Mouse (Mus musculus): Measurements from ENCODE around the gene Traf1.

Traf1 gene

GRCm38 (mm10) chr2:34951469-34951868, 10.1 kb downstream of the Traf1 start:
- in situ Hi-C loops (cut with MboI; ENCODE audit: unreplicated experiment in 2 of 2): loop anchor here in 1 of 2 experiments (25.0 kb wide), 1 partner anchor 89 kb away; the partner anchor contains the start of genes Cutal and Psmd5

- in situ Hi-C loops (cut with MboI; ENCODE audit: unreplicated experiment in 2 of 2): no loop called here
These were observed 12.9 kb downstream of the Traf1 start for GRCm38 (mm10) chr2:34948622-34949021.

- in situ Hi-C loops (cut with MboI; ENCODE audit: unreplicated experiment in 2 of 2): no loop called here
These were observed 15.5 kb downstream of the Traf1 start for GRCm38 (mm10) chr2:34946046-34946445.

GRCm38 (mm10) chr2:34945580-34945979, 16.0 kb downstream of the Traf1 start:
- in situ Hi-C loops (cut with MboI; ENCODE audit: unreplicated experiment in 2 of 2): no loop called here

GRCm38 (mm10) chr2:34944761-34945160, 16.8 kb downstream of the Traf1 start:
- in situ Hi-C loops (cut with MboI; ENCODE audit: unreplicated experiment in 2 of 2): no loop called here

- in situ Hi-C loops (cut with MboI; ENCODE audit: unreplicated experiment in 2 of 2): no loop called here
These were observed 17.9 kb downstream of the Traf1 start for GRCm38 (mm10) chr2:34943556-34944120.

GRCm38 (mm10) chr2:34941061-34941675, 20.4 kb downstream of the Traf1 start:
- in situ Hi-C loops (cut with MboI; ENCODE audit: unreplicated experiment in 2 of 2): no loop called here

GRCm38 (mm10) chr2:34940246-34940645, 21.3 kb downstream of the Traf1 start:
- in situ Hi-C loops (cut with MboI; ENCODE audit: unreplicated experiment in 2 of 2): no loop called here

GRCm38 (mm10) chr2:34938269-34939208, 23.0 kb downstream of the Traf1 start:
- in situ Hi-C loops (cut with MboI; ENCODE audit: unreplicated experiment in 2 of 2): no loop called here

- in situ Hi-C loops (cut with MboI; ENCODE audit: unreplicated experiment in 2 of 2): no loop called here
These were observed 24.1 kb downstream of the Traf1 start for GRCm38 (mm10) chr2:34937460-34937859.

- in situ Hi-C loops (cut with MboI; ENCODE audit: unreplicated experiment in 2 of 2): no loop called here
These were observed 34.3 kb downstream of the Traf1 start for GRCm38 (mm10) chr2:34927320-34927719.

GRCm38 (mm10) chr2:34922729-34923128, 38.8 kb downstream of the Traf1 start:
- in situ Hi-C loops (cut with MboI; ENCODE audit: unreplicated experiment in 2 of 2): no loop called here

GRCm38 (mm10) chr2:34920144-34920543, 41.4 kb downstream of the Traf1 start:
- in situ Hi-C loops (cut with MboI; ENCODE audit: unreplicated experiment in 2 of 2): no loop called here

- in situ Hi-C loops (cut with MboI; ENCODE audit: unreplicated experiment in 2 of 2): no loop called here
These were observed 46.5 kb downstream of the Traf1 start for GRCm38 (mm10) chr2:34915103-34915502.

- in situ Hi-C loops (cut with MboI; ENCODE audit: unreplicated experiment in 2 of 2): no loop called here
These were observed 46.8 kb downstream of the Traf1 start for GRCm38 (mm10) chr2:34914823-34915082.

GRCm38 (mm10) chr2:34914069-34914822, 47.3 kb downstream of the Traf1 start:
- in situ Hi-C loops (cut with MboI; ENCODE audit: unreplicated experiment in 2 of 2): no loop called here

- in situ Hi-C loops (cut with MboI; ENCODE audit: unreplicated experiment in 2 of 2): no loop called here
These were observed 48.1 kb downstream of the Traf1 start, which contains the start of gene Phf19 for GRCm38 (mm10) chr2:34913218-34914068. Gene Phf19, minus strand, starts transcription at chr2:34914026.

- in situ Hi-C loops (cut with MboI; ENCODE audit: unreplicated experiment in 2 of 2): no loop called here
These were observed 49.0 kb downstream of the Traf1 start for GRCm38 (mm10) chr2:34912613-34913012.

- in situ Hi-C loops (cut with MboI; ENCODE audit: unreplicated experiment in 2 of 2): no loop called here
These were observed 49.7 kb downstream of the Traf1 start for GRCm38 (mm10) chr2:34911871-34912270.

GRCm38 (mm10) chr2:34909719-34910118, 51.9 kb downstream of the Traf1 start:
- in situ Hi-C loops (cut with MboI; ENCODE audit: unreplicated experiment in 2 of 2): loop anchor here in 1 of 2 experiments (10.0 kb wide), 1 partner anchor 125 kb away; no protein-coding TSS in a partner anchor

All from v-Abl transformed pro-B cells (cell line).